Mouse (Mus musculus) liver, embryonic 13.5 days (tissue): ENCODE measurements around the gene Asns. TPM values are rescaled to one million over a fixed set of nuclear protein-coding genes. Genes with fewer than 3 reads are reported as not detected.

ENCODE experiments used
- ATAC-seq: fragments of 200-750 bp; cut with Nextera tagmentation; 2 replicates; pipeline ENCODE4 v1.8.0; 2017; ENCODE audit warnings: low read depth, mild to moderate bottlenecking, moderate number of reproducible peaks, moderate library complexity
- DNase-seq: peaks from one replicate; pipeline ENCODE4 v3.0.0; 2022
- H3K27ac ChIP-seq: fragments of 300-500 bp; sonication (generic); 2 replicates; pipeline ENCODE4 v1.5.1; 2015; ENCODE audit warnings: moderate library complexity, mild to moderate bottlenecking, inconsistent platforms
- H3K27me3 ChIP-seq: fragments of 300-500 bp; sonication (generic); 2 replicates; pipeline ENCODE4 v1.6.1; 2015; ENCODE audit warnings: mild to moderate bottlenecking, inconsistent platforms
- H3K36me3 ChIP-seq: fragments of 300-500 bp; sonication (generic); 2 replicates; pipeline ENCODE4 v1.6.1; 2015; ENCODE audit warnings: mild to moderate bottlenecking, inconsistent platforms
- H3K4me1 ChIP-seq: fragments of 300-500 bp; sonication (generic); replicated peaks from 2 replicates; pipeline ENCODE4 v1.6.1; 2015; ENCODE audit warnings: inconsistent platforms
- H3K4me2 ChIP-seq: fragments of 300-500 bp; sonication (generic); 2 replicates; pipeline ENCODE4 v1.6.1; 2015; ENCODE audit warnings: inconsistent platforms, mild to moderate bottlenecking, moderate library complexity
- H3K4me3 ChIP-seq: fragments of 300-500 bp; sonication (generic); replicated peaks from 2 replicates; pipeline ENCODE4 v1.5.1; 2015; ENCODE audit warnings: mild to moderate bottlenecking, inconsistent platforms
- H3K9ac ChIP-seq: fragments of 300-500 bp; sonication (generic); 2 replicates; pipeline ENCODE4 v1.6.1; 2015; ENCODE audit warnings: mild to moderate bottlenecking, inconsistent platforms
- H3K9me3 ChIP-seq: fragments of 300-500 bp; sonication (generic); replicated peaks from 2 replicates; pipeline ENCODE4 v1.6.1; 2016; ENCODE audit warnings: inconsistent platforms
- WGBS: fragments of 180-500 bp; shearing (Covaris S2); methylation state at CpG from one replicate; pipeline ENCODE4 v1.1.7; 2015; ENCODE audit not compliant: insufficient replicate concordance; 5-methylcytosine and 5-hydroxymethylcytosine counted together
- polyA plus RNA-seq: library from polyadenylated mRNA; unstranded; fragments of >200 nt; fragmentation: Nextera tagmentation; extraction: Ambion mirVana; gene quantifications from 2 replicates; pipeline ENCODE4 v1.2.1, GENCODE M21; 2015

The Asns gene
- polyA plus RNA-seq = 375 and 414 TPM in 2 replicates

- H3K4me1 ChIP-seq = peaks cover 79% of the 10 kb centered on the region
- DNase-seq (peak; percentile 89), ATAC-seq (peak; percentile 89)
- H3K9me3 ChIP-seq = no peaks in the 10 kb centered on the region
- peak within 1 kb of the TSS; percentile 86 for H3K4me3 ChIP-seq
- WGBS = under 1% methylated on average over 51 of the region's 51 CpGs
- no peaks in the 10 kb centered on the region for H3K27me3 ChIP-seq
- peak within 1 kb of the TSS; percentile 82 for H3K4me2 ChIP-seq
- H3K27ac ChIP-seq = peak within 1 kb of the TSS; percentile 93
- H3K36me3 ChIP-seq = peaks cover 18% of the 10 kb centered on the region
- H3K9ac ChIP-seq = peak within 1 kb of the TSS; percentile 94
Measured at GRCm38 (mm10) chr6:7692884-7693585, at the start of gene Asns. Gene Asns (minus strand): TSS chr6:7693254.

- H3K27ac ChIP-seq = no peak overlapping the region
- no peak overlapping the region for H3K4me3 ChIP-seq
- no peak overlapping the region for H3K4me2 ChIP-seq
- no peak overlapping the region for H3K9ac ChIP-seq
- no peak for DNase-seq
- H3K27me3 ChIP-seq = no peaks in the 10 kb centered on the region
- peaks cover 10% of the 10 kb centered on the region for H3K4me1 ChIP-seq
- 74% methylated on average over 3 of the region's 3 CpGs for WGBS
- H3K9me3 ChIP-seq = no peaks in the 10 kb centered on the region; the same call in 1 of the 2 replicates
- H3K36me3 ChIP-seq = no peaks in the 10 kb centered on the region
- no peak for ATAC-seq
Measured at GRCm38 (mm10) chr6:7741721-7742120, 48.7 kb upstream of the Asns start.

- Histone ChIP-seq H3K4me1 (peaks cover 17% of the 10 kb centered on the region), H3K4me3 (no peak overlapping the region), H3K36me3 (no peaks in the 10 kb centered on the region), H3K9ac (no peak overlapping the region), H3K27me3 (no peaks in the 10 kb centered on the region), H3K4me2 (no peak overlapping the region), H3K27ac (no peak overlapping the region), H3K9me3 (no peaks in the 10 kb centered on the region; the same call in 1 of the 2 replicates)
- WGBS = 78% methylated on average over 2 of the region's 2 CpGs
- DNase-seq = no peak
- no peak for ATAC-seq
Measured at GRCm38 (mm10) chr6:7737842-7738241, 44.8 kb upstream of the Asns start.

- Histone ChIP-seq H3K4me1 (peaks cover 24% of the 10 kb centered on the region), H3K4me3 (no peak overlapping the region), H3K27me3 (no peaks in the 10 kb centered on the region), H3K9ac (no peak overlapping the region), H3K4me2 (0 out of 2 replicates have a peak overlapping the region, but pooled peaks have one; percentile 6), H3K9me3 (no peaks in the 10 kb centered on the region; the same call in 1 of the 2 replicates), H3K36me3 (no peaks in the 10 kb centered on the region), H3K27ac (no peak overlapping the region)
- DNase-seq (peak; percentile 69), ATAC-seq (peak; percentile 58; the same call in 1 of the 2 replicates)
- WGBS = 30% methylated on average over 12 of the region's 12 CpGs
Measured at GRCm38 (mm10) chr6:7732754-7733708, 40.0 kb upstream of the Asns start.

- H3K4me1 ChIP-seq = peaks cover 24% of the 10 kb centered on the region
- DNase-seq (no peak), ATAC-seq (peak; percentile 81)
- no peaks in the 10 kb centered on the region; the same call in 1 of the 2 replicates for H3K9me3 ChIP-seq
- no peaks in the 10 kb centered on the region for H3K36me3 ChIP-seq
- 26% methylated on average over 6 of the region's 6 CpGs for WGBS
- H3K27ac ChIP-seq = no peak overlapping the region
- H3K4me2 ChIP-seq = no peak overlapping the region
- H3K27me3 ChIP-seq = no peaks in the 10 kb centered on the region
- no peak overlapping the region for H3K9ac ChIP-seq
- H3K4me3 ChIP-seq = no peak overlapping the region
Measured at GRCm38 (mm10) chr6:7732097-7732496, 39.0 kb upstream of the Asns start.

- Histone ChIP-seq H3K4me1 (peaks cover 17% of the 10 kb centered on the region), H3K9me3 (no peaks in the 10 kb centered on the region; the same call in 1 of the 2 replicates), H3K36me3 (no peaks in the 10 kb centered on the region), H3K4me3 (no peak overlapping the region), H3K4me2 (no peak overlapping the region), H3K27me3 (no peaks in the 10 kb centered on the region), H3K9ac (no peak overlapping the region), H3K27ac (no peak overlapping the region)
- 60% methylated on average over 2 of the region's 2 CpGs for WGBS
- ATAC-seq = no peak
- DNase-seq = no peak
Measured at GRCm38 (mm10) chr6:7729128-7729527, 36.1 kb upstream of the Asns start.

GRCm38 (mm10) chr6:7728241-7728640 lies 35.2 kb upstream of the Asns start:
- no peaks in the 10 kb centered on the region; the same call in 1 of the 2 replicates for H3K9me3 ChIP-seq
- H3K27me3 ChIP-seq = no peaks in the 10 kb centered on the region
- H3K4me2 ChIP-seq = no peak overlapping the region
- H3K4me1 ChIP-seq = peaks cover 14% of the 10 kb centered on the region
- WGBS = 74% methylated on average over 5 of the region's 5 CpGs
- no peaks in the 10 kb centered on the region for H3K36me3 ChIP-seq
- ATAC-seq (no peak), DNase-seq (no peak)
- no peak overlapping the region for H3K9ac ChIP-seq
- H3K4me3 ChIP-seq = no peak overlapping the region
- no peak overlapping the region for H3K27ac ChIP-seq

- DNase-seq (no peak), ATAC-seq (no peak)
- WGBS = 70% methylated on average over 4 of the region's 4 CpGs
- no peaks in the 10 kb centered on the region for H3K27me3 ChIP-seq
- peaks cover 13% of the 10 kb centered on the region for H3K4me1 ChIP-seq
- no peaks in the 10 kb centered on the region for H3K9me3 ChIP-seq
- no peaks in the 10 kb centered on the region for H3K36me3 ChIP-seq
- H3K4me3 ChIP-seq = no peak overlapping the region
- no peak overlapping the region for H3K27ac ChIP-seq
- H3K9ac ChIP-seq = no peak overlapping the region
- no peak overlapping the region for H3K4me2 ChIP-seq
Measured at GRCm38 (mm10) chr6:7716236-7716635, 23.2 kb upstream of the Asns start.

- Histone ChIP-seq H3K27ac (no peak overlapping the region), H3K9me3 (no peaks in the 10 kb centered on the region), H3K4me2 (no peak overlapping the region), H3K4me3 (no peak overlapping the region), H3K4me1 (peaks cover 15% of the 10 kb centered on the region), H3K9ac (no peak overlapping the region), H3K36me3 (no peaks in the 10 kb centered on the region), H3K27me3 (no peaks in the 10 kb centered on the region)
- 51% methylated on average over 2 of the region's 2 CpGs for WGBS
- no peak for DNase-seq
- peak; percentile 54; the same call in 1 of the 2 replicates for ATAC-seq
Measured at GRCm38 (mm10) chr6:7714230-7714629, 21.2 kb upstream of the Asns start.

GRCm38 (mm10) chr6:7711837-7712330 lies 18.8 kb upstream of the Asns start:
- no peak overlapping the region for H3K9ac ChIP-seq
- no peak overlapping the region for H3K4me3 ChIP-seq
- H3K36me3 ChIP-seq = no peaks in the 10 kb centered on the region
- DNase-seq = no peak
- no peak for ATAC-seq
- H3K27ac ChIP-seq = no peak overlapping the region
- no peak overlapping the region for H3K4me2 ChIP-seq
- H3K27me3 ChIP-seq = no peaks in the 10 kb centered on the region
- H3K9me3 ChIP-seq = no peaks in the 10 kb centered on the region
- peaks cover 20% of the 10 kb centered on the region for H3K4me1 ChIP-seq
- 69% methylated on average over 3 of the region's 3 CpGs for WGBS

- Histone ChIP-seq H3K27ac (no peak overlapping the region), H3K27me3 (no peaks in the 10 kb centered on the region), H3K4me1 (peaks cover 13% of the 10 kb centered on the region), H3K9ac (no peak overlapping the region), H3K4me3 (no peak overlapping the region), H3K36me3 (no peaks in the 10 kb centered on the region), H3K4me2 (no peak overlapping the region), H3K9me3 (no peaks in the 10 kb centered on the region)
- WGBS = 57% methylated on average over 3 of the region's 3 CpGs
- ATAC-seq (no peak), DNase-seq (no peak)
Measured at GRCm38 (mm10) chr6:7708246-7708645, 15.2 kb upstream of the Asns start.
